Mouse (Mus musculus) limb, embryonic 14.5 days (tissue): Measurements from ENCODE around the gene Tjp3. TPM values are rescaled to one million over a fixed set of nuclear protein-coding genes. Genes with fewer than 3 reads are reported as not detected.

Experiments used
- ATAC-seq: fragments of 200-750 bp; cut with Nextera tagmentation; 2 replicates; pipeline ENCODE4 v1.8.0; 2017; ENCODE audit warnings: low read depth, moderate number of reproducible peaks, moderate TSS enrichment; ENCODE audit not compliant: low FRiP score
- DNase-seq: peaks from one replicate; pipeline ENCODE4 v3.0.0-alpha.2; 2015; ENCODE audit warnings: low spot score
- H3K27ac ChIP-seq: fragments of 300-500 bp; sonication (generic); replicated peaks from 2 replicates; pipeline ENCODE4 v1.5.1; 2014; ENCODE audit warnings: low read depth, mild to moderate bottlenecking, low read length, moderate library complexity, mixed read lengths
- H3K27me3 ChIP-seq: fragments of 300-500 bp; sonication (generic); 2 replicates; pipeline ENCODE4 v1.6.1; 2014; ENCODE audit warnings: low read length, mixed read lengths; ENCODE audit not compliant: control insufficient read depth, insufficient read depth
- H3K36me3 ChIP-seq: fragments of 300-500 bp; sonication (generic); 2 replicates; pipeline ENCODE4 v1.6.1; 2014; ENCODE audit warnings: mild to moderate bottlenecking, low read length, moderate library complexity, mixed read lengths; ENCODE audit not compliant: control insufficient read depth, insufficient read depth
- H3K4me1 ChIP-seq: fragments of 300-500 bp; sonication (generic); 2 replicates; pipeline ENCODE4 v1.6.1; 2014; ENCODE audit warnings: antibody characterized with exemption, low read length, mixed read lengths; ENCODE audit not compliant: control insufficient read depth, insufficient read depth
- H3K4me2 ChIP-seq: fragments of 300-500 bp; sonication (generic); replicated peaks from 2 replicates; pipeline ENCODE4 v1.6.1; 2014; ENCODE audit warnings: low read depth, mild to moderate bottlenecking, low read length, moderate library complexity; ENCODE audit not compliant: severe bottlenecking
- H3K4me3 ChIP-seq: fragments of 300-500 bp; sonication (generic); replicated peaks from 2 replicates; pipeline ENCODE4 v1.5.1; 2014; ENCODE audit warnings: low read length
- H3K9ac ChIP-seq: fragments of 300-500 bp; sonication (generic); 2 replicates; pipeline ENCODE4 v1.6.1; 2014; ENCODE audit warnings: mild to moderate bottlenecking, low read depth, low read length, moderate library complexity; ENCODE audit not compliant: severe bottlenecking
- H3K9me3 ChIP-seq: fragments of 300-500 bp; sonication (generic); 2 replicates; pipeline ENCODE4 v1.6.1; 2016; ENCODE audit warnings: low read length; ENCODE audit not compliant: control insufficient read depth
- POLR2A ChIP-seq: fragments of 200-500 bp; IDR thresholded peaks from 2 replicates; pipeline ENCODE4 v1.8.0; 2012; ENCODE audit warnings: inconsistent platforms, mild to moderate bottlenecking, moderate library complexity, borderline replicate concordance; ENCODE audit not compliant: insufficient read depth, insufficient read length; ENCODE audit errors: extremely low read depth
- WGBS: fragments of 180-500 bp; shearing (Covaris S2); extraction: QIAGEN DNeasy Blood & Tissue Kit; methylation state at CpG from one replicate; pipeline ENCODE4 v1.1.7; 2014; 5-methylcytosine and 5-hydroxymethylcytosine counted together
- polyA plus RNA-seq, 2 experiments: library from polyadenylated mRNA; depleted of rRNA in 1 of 2; stranded (reverse) in 1 of 2; unstranded in 1 of 2; fragments of >200 nt; fragmentation: Nextera tagmentation in 1 of 2; extraction: Ambion mirVana in 1 of 2; gene quantifications; 2 replicates each; pipeline versions ENCODE4 v1.2.1 to v1.2.3; 2012 to 2014

The Tjp3 gene
- polyA plus RNA-seq, 2 experiments = 2.8 to 5.2 TPM

DNA sequence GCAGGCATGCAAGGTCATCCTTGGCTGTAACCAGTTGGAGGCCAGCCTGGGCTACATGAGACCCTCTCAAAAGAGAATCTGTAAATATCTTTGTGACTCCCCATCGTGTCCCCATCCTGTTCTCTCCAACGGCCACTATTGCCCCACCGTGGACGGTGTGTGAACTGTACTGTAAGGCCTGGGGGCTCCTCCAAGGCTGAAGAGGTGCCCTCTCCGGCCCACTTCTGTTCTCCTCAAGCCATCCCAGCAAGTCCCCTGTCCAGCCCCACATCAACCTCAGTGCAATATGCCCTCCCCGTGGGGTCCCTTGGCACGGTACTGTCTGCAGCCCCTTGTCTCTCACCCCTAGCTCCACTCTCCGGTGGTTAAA lies 27.9 kb upstream of the Tjp3 start:
- Histone ChIP-seq H3K27ac (peak overlapping the region; percentile 87), H3K9ac (peak overlapping the region; percentile 47), H3K4me2 (peak overlapping the region; percentile 62), H3K4me1 (peaks cover 23% of the 10 kb centered on the region), H3K4me3 (peak overlapping the region; percentile 97), H3K27me3 (no peaks in the 10 kb centered on the region), H3K9me3 (no peaks in the 10 kb centered on the region), H3K36me3 (peaks cover 61% of the 10 kb centered on the region)
- 26% methylated on average over 8 of the region's 8 CpGs for WGBS
- ATAC-seq (no peak), DNase-seq (no peak)
- no peak for TF ChIP-seq POLR2A

DNA sequence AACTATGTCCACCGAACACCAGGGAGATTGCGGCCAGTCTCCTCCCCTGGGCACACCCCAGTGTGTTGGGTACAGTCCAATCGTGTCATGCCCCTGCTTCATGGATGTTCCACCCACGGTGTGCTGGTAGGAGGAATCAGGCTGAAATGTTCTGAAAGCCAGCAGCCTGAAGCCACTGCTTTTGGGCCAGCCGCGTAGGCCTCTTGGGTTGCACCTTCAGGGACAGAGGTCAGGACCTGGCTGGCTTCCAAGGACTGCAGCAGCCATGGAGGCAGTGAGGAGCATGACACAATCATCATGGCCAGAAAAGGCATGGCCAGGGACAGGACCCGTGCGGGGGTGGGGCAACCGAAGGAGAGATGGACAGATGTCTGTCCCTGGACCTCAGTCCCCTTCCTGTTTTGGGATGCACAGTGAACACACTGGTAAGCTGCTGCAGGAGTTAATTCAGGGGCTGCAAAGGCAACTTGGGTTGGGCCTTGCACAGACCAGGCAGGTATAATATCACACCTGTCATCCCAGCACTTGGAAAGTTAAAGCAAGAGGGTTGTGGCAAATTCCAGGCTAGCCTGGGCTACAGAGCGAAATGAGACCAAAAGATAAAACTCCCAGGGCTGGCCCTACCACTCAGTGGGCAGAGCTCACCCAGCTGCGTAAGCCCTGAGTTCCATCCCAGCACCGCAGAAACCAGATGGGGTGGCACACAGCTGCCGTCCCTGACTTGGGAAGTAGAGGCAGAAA lies 27.4 kb upstream of the Tjp3 start:
- Histone ChIP-seq H3K4me3 (no peak overlapping the region), H3K9me3 (no peaks in the 10 kb centered on the region), H3K4me2 (peak overlapping the region; percentile 62), H3K4me1 (peaks cover 23% of the 10 kb centered on the region), H3K27me3 (no peaks in the 10 kb centered on the region), H3K9ac (peak overlapping the region; percentile 47; the same call in 1 of the 2 replicates), H3K36me3 (peaks cover 61% of the 10 kb centered on the region), H3K27ac (peak overlapping the region; percentile 87)
- DNase-seq (no peak), ATAC-seq (no peak)
- WGBS = 92% methylated on average over 13 of the region's 13 CpGs
- no peak for TF ChIP-seq POLR2A

DNA sequence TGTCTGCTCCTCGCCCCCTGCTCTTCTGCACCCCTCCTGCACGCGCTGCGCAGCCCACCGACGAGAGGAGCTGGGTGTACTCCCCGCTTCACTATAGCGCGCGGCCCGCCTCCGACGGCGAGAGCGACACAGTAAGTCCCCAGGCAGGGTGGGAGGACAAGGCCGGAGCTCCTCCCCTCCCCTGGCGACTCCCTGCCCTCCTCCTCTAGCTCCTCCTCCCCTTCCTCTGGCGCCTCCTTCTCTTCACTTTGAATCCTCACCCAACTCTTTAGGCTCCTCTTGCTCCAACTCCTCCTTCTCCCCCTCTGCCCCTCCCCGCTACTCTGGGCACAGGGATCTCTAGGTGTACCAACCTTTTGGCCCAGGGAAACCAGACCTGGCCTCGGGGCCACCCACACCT lies 25.9 kb upstream of the Tjp3 start:
- no peak overlapping the region for H3K27ac ChIP-seq
- H3K36me3 ChIP-seq = peaks cover 61% of the 10 kb centered on the region
- no peaks in the 10 kb centered on the region for H3K27me3 ChIP-seq
- no peak for TF ChIP-seq POLR2A
- WGBS = 12% methylated on average over 17 of the region's 20 CpGs
- no peak for ATAC-seq
- peak overlapping the region; percentile 5; the same call in 1 of the 2 replicates for H3K9ac ChIP-seq
- H3K4me2 ChIP-seq = peak overlapping the region; percentile 29
- H3K4me3 ChIP-seq = peak overlapping the region; percentile 3
- H3K4me1 ChIP-seq = peaks cover 23% of the 10 kb centered on the region
- H3K9me3 ChIP-seq = no peaks in the 10 kb centered on the region
- DNase-seq = peak; percentile 67

DNA sequence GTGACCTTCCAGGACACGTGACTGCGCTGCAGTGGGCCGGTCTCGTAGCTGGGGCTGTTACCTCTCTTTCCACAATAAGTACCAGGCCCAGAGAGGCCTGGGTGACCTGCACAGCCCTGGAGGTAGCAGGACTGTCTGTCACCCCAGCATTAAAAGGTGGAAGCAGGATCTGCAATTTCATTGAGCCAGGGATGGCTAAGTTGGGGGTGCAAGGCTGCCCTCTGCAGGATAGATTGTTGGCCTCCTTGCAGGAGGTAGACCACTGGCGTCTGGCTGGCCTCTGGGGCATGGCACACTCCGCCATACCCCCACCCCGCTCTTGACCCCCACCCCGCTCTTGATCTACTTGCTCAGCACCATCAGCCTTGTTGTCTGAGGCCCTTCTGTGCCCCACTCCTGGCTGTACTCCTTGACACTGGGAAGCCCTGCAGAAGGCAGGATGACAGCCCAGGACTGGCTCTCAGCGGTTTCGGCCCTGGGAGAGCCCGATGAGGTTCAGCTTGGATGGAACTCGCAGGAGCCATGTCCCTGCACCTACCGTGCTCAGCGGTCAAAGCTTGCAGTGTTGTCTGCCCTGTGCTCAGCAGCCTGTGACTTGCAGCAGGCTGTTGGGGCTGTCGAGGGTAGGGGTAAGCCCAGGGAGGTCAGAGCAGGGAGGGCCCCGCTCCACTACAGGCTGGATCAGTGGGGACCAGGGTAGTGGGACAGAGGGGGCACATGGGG lies 25.1 kb upstream of the Tjp3 start:
- peak; percentile 42 for DNase-seq
- H3K9ac ChIP-seq = peak overlapping the region; percentile 5; the same call in 1 of the 2 replicates
- no peaks in the 10 kb centered on the region for H3K9me3 ChIP-seq
- peak overlapping the region; percentile 3 for H3K4me3 ChIP-seq
- peaks cover 18% of the 10 kb centered on the region for H3K4me1 ChIP-seq
- 0 out of 2 replicates have a peak overlapping the region, but pooled peaks have one; percentile 26 for H3K27ac ChIP-seq
- no peaks in the 10 kb centered on the region for H3K27me3 ChIP-seq
- no peak for TF ChIP-seq POLR2A
- H3K36me3 ChIP-seq = peaks cover 69% of the 10 kb centered on the region
- 52% methylated on average over 14 of the region's 16 CpGs for WGBS
- no peak for ATAC-seq
- H3K4me2 ChIP-seq = peak overlapping the region; percentile 29

DNA sequence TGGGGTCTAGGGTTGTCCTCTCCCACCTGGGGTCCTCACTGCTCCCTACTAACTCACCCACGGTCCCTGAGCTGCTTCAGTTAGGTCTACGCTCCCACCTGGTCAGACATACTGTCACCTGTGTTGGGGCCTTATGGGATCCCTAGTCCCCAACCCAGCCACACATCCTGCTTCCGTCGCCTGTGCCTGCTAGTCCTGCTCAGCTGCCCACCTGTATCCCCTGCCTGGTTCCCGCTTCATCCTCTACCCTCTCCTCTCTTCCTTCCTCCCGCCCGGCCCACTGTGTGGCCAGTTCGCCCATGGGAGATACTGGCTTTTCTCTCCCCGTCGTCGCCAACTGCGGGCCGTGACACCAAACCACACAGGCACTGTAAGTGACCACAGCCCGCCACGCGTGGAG lies 24.2 kb upstream of the Tjp3 start:
- 93% methylated on average over 16 of the region's 16 CpGs for WGBS
- TF ChIP-seq POLR2A = no peak
- DNase-seq (no peak), ATAC-seq (no peak)
- Histone ChIP-seq H3K9ac (no peak overlapping the region), H3K27ac (no peak overlapping the region), H3K4me3 (no peak overlapping the region), H3K4me2 (no peak overlapping the region), H3K27me3 (no peaks in the 10 kb centered on the region), H3K36me3 (peaks cover 78% of the 10 kb centered on the region), H3K9me3 (no peaks in the 10 kb centered on the region), H3K4me1 (peaks cover 18% of the 10 kb centered on the region)
